Mouse (Mus musculus) neural tube, embryonic 14.5 days (tissue): ENCODE measurements at regions not wholly inside any gene's neighbourhood (a gene's known extent, or its start where the extent isn't known, plus 50 kb on each side); places are given as distances from the start of the nearest gene placed in this dataset.
A peak's percentile ranks its signal among the peaks of the same experiment; 100 is the strongest.

ENCODE experiments used
- ATAC-seq: fragments of 200-750 bp; cut with Nextera tagmentation; 2 replicates; pipeline ENCODE4 v1.8.0; 2017; ENCODE audit warnings: low read depth, mild to moderate bottlenecking, moderate TSS enrichment, moderate library complexity
- H3K27ac ChIP-seq: fragments of 300-500 bp; sonication (generic); 2 replicates; pipeline ENCODE4 v1.5.1; 2014; ENCODE audit warnings: low read depth, mild to moderate bottlenecking, control low read depth, low read length, moderate library complexity, mixed read lengths
- H3K27me3 ChIP-seq: fragments of 300-500 bp; sonication (generic); 2 replicates; pipeline ENCODE4 v1.6.1; 2014; ENCODE audit warnings: low read length; ENCODE audit not compliant: control insufficient read depth, insufficient read depth
- H3K36me3 ChIP-seq: fragments of 300-500 bp; sonication (generic); 2 replicates; pipeline ENCODE4 v1.6.1; 2014; ENCODE audit warnings: low read length, mixed read lengths; ENCODE audit not compliant: control insufficient read depth, insufficient read depth
- H3K4me1 ChIP-seq: fragments of 300-500 bp; sonication (generic); 2 replicates; pipeline ENCODE4 v1.6.1; 2014; ENCODE audit warnings: low read length; ENCODE audit not compliant: control insufficient read depth, insufficient read depth
- H3K4me2 ChIP-seq: fragments of 300-500 bp; sonication (generic); 2 replicates; pipeline ENCODE4 v1.6.1; 2014; ENCODE audit warnings: mild to moderate bottlenecking, low read depth, low read length, control low read depth
- H3K4me3 ChIP-seq: fragments of 300-500 bp; sonication (generic); 2 replicates; pipeline ENCODE4 v1.5.1; 2014; ENCODE audit warnings: low read depth, low read length, control low read depth, mixed read lengths
- H3K9ac ChIP-seq: fragments of 300-500 bp; sonication (generic); replicated peaks from 2 replicates; pipeline ENCODE4 v1.6.1; 2014; ENCODE audit warnings: low read depth, mild to moderate bottlenecking, control low read depth, low read length, mixed read lengths
- H3K9me3 ChIP-seq: fragments of 300-500 bp; sonication (generic); 2 replicates; pipeline ENCODE4 v1.6.1; 2016; ENCODE audit warnings: low read length; ENCODE audit not compliant: control insufficient read depth
- WGBS: fragments of 180-500 bp; shearing (Covaris S2); extraction: QIAGEN DNeasy Blood & Tissue Kit; methylation state at CpG from one replicate; pipeline ENCODE4 v1.1.7; 2014; 5-methylcytosine and 5-hydroxymethylcytosine counted together

DNA sequence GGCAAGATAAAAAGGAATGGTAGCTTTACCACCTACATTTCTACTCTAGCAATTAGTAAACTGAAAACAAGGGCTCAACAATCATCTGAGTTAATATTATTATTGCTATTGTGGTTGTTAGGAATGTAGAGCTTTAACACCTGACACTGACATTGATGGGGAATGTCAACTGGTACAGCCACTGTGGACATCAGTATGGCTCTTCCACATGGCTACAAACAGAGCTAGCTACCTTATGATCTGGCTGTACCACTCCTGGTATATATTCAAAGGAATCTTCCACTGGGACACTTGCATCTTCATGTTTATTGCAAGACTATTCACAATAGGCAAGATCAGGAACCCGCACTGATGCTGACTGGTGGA, 119.8 kb downstream of the Sox4 start:
- H3K4me1 ChIP-seq: 0 out of 2 replicates have a peak, but pooled peaks cover 9% of the 10 kb centered on the region
- H3K9ac ChIP-seq: no peak overlapping the region
- H3K4me3 ChIP-seq: no peak overlapping the region
- H3K27me3 ChIP-seq: no peaks in the 10 kb centered on the region
- no peaks in the 10 kb centered on the region for H3K9me3 ChIP-seq
- no peaks in the 10 kb centered on the region for H3K36me3 ChIP-seq
- ATAC-seq: no peak
- H3K27ac ChIP-seq: no peak overlapping the region
- H3K4me2 ChIP-seq: no peak overlapping the region
- WGBS: 86% methylated on average over 1 of the region's 1 CpGs

DNA sequence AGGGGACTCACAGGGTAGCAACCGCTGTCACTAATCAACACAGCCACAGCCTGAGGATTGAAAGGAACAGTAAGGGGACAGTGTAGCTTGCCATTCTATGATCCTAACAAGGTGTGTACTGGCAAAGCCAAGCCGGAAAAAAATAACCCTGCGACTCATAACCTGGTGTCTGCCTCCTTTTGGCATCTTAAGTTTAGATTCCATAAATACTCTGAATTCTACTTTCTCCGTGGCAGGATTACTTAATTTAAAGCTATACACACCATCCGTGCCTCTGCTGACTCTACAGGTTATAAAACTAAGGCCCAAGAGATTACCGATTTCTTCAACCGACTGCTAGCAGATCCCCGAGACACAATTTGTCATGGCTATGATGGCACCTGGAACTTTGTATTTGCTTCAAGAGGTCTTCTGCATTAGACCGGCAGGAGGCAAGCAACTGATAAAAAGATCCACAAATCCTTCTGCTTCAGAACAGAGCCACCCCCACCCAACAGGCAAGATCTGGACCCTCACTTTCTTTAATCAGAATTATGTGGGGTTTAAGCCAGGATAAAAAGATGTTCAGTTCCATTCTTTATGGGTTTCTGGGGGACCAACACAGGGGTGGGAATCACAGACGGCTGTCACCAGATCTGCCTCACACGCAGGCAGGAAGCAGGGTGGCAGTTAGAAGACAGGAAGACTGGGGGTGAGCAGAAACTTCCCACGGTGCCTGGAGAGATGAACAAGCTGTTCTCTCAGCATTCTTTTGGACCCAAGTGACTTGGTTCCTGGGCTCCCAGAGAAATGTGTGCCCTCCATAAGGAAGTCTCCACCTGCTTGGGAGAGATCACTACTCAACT, 120.4 kb downstream of the Sox4 start:
- Histone ChIP-seq H3K27ac (no peak overlapping the region), H3K9ac (no peak overlapping the region), H3K9me3 (no peaks in the 10 kb centered on the region), H3K4me1 (0 out of 2 replicates have a peak, but pooled peaks cover 9% of the 10 kb centered on the region), H3K36me3 (no peaks in the 10 kb centered on the region), H3K4me3 (no peak overlapping the region), H3K27me3 (no peaks in the 10 kb centered on the region), H3K4me2 (no peak overlapping the region)
- no peak for ATAC-seq
- 57% methylated on average over 12 of the region's 12 CpGs for WGBS

DNA sequence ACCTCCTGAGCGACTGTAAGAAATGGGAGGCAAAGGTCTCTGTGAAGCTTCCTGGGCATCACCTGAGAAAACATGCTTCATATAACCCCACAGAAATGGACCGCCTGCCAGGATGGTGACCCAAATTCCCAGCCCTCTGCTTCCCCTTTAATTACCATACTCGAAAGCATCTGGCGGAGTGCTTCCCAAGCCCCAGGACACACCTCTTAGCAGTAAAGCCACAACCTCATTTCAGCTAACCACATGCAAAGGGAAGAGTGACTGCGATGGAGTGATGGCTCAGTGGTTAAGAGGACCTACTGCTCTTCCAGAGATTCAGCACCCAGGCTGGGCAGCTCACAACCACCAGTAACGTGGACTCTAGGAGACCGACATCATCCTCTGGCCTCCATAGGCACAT, 127.2 kb downstream of the Sox4 start:
- Histone ChIP-seq H3K27ac (no peak overlapping the region), H3K4me1 (no peaks in the 10 kb centered on the region), H3K4me2 (no peak overlapping the region), H3K9ac (no peak overlapping the region), H3K36me3 (no peaks in the 10 kb centered on the region), H3K9me3 (no peaks in the 10 kb centered on the region), H3K4me3 (no peak overlapping the region), H3K27me3 (no peaks in the 10 kb centered on the region)
- WGBS: 88% methylated on average over 7 of the region's 7 CpGs
- no peak for ATAC-seq

DNA sequence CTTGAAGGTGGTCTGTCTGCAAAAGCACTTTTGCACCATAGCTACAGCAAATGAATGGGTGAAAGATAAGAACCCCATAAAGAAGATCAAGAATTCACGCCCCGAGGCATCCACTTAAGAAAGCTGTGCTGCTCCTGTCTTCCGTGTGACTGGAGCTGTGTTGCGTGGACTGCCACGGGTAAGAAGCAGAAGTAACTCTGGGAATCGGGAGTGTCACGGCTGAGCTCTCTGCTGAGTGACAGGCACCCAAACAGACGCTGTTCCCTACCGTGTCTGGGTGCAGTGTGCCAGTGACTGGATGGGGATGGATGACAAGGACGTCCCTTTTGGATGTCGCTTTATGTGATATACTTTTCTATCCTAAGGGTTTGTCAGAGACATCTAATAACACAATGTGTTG, 129.5 kb downstream of the Sox4 start:
- peak; percentile 68 for ATAC-seq
- H3K9me3 ChIP-seq: no peaks in the 10 kb centered on the region
- no peak overlapping the region for H3K4me3 ChIP-seq
- H3K27ac ChIP-seq: no peak overlapping the region
- WGBS: 60% methylated on average over 11 of the region's 11 CpGs
- H3K9ac ChIP-seq: no peak overlapping the region
- no peak overlapping the region for H3K4me2 ChIP-seq
- H3K27me3 ChIP-seq: no peaks in the 10 kb centered on the region
- H3K36me3 ChIP-seq: no peaks in the 10 kb centered on the region
- no peaks in the 10 kb centered on the region for H3K4me1 ChIP-seq

DNA sequence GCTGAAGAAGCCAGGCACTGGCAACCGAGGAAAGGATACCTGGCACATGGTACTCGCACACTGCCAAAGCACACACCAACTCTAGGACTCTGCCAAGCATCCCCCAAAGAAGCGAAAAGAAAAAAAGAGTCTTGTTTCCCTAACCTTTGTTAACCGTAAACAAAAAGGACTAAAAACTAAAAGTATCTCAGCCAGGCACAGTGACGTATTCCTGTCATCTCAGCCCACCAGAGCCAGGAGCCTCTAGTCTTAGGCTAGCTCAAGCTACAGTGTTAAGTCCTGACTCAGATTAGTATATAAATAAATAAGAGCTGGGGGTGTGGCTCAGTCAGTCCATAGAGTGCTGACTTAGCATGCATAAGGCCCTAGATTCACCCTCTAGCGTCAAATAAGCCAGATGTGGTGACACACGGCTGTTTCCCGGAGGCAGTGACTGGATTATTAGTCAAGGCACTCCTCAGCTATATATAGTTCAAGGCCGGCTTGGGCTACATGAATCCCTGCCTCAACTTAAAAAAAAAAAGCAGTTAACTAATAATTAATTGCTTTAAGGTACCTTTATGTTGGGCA, 130.1 kb downstream of the Sox4 start:
- Histone ChIP-seq H3K4me1 (no peaks in the 10 kb centered on the region), H3K4me3 (no peak overlapping the region)
- no peak for ATAC-seq

DNA sequence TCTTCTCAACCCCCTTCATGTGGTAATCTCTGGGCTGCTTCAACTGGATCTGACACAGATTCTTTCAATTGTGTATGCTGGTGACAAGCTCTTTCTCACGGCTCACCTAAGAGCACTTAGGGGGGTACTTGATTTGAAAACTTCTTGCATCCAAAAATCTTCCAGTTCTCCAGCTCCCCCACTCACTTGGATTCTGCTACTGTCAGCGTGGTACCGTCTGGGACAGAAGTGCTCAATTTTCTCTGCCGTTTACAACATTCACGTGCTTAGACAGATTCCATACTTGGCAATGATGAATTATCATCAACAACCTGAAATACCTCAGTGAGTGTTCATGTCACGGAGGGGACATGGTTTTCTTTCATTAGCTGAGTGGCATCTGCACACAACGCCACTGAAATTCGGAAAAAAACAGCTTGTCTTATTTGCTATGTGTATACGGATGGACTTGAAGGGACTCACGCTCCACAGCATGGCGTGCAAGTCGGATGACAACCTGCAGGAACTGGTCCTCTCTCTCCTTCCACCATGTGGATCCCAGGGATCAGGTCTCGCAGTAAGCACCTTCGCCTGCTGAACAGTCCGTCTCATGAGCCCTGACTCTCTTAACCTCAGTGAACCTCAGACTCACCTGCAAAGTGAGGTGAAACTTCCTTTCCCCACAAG, 132.5 kb downstream of the Sox4 start:
- Histone ChIP-seq H3K36me3 (no peaks in the 10 kb centered on the region), H3K4me1 (no peaks in the 10 kb centered on the region), H3K4me3 (no peak overlapping the region), H3K9me3 (no peaks in the 10 kb centered on the region), H3K9ac (no peak overlapping the region), H3K27me3 (no peaks in the 10 kb centered on the region), H3K4me2 (no peak overlapping the region), H3K27ac (no peak overlapping the region)
- 83% methylated on average over 15 of the region's 15 CpGs for WGBS
- ATAC-seq: no peak

More for the DNA sequence above, 130.1 kb downstream of the Sox4 start:
- Histone ChIP-seq H3K27ac (no peak overlapping the region), H3K36me3 (no peaks in the 10 kb centered on the region), H3K9ac (no peak overlapping the region), H3K9me3 (no peaks in the 10 kb centered on the region), H3K4me2 (no peak overlapping the region), H3K27me3 (no peaks in the 10 kb centered on the region)
- WGBS: 78% methylated on average over 9 of the region's 9 CpGs

DNA sequence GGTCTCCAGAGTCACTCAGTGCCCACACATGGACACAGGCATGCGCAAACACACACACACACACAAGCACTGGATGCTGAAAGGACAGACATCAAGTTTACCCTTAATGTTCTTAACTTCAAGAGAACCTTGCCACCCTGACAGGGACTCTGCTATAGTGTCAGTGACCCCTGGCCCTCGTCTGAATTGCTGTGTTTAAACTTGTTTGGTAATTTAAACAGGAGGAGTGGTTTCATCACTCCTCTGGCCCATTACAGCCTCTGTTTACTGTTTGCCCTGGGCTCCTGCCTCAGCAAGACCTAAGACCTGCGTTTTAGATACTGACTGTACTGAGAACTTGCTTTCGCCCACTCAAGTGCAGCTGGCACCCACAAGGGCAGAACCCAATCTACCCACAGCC, 139.4 kb downstream of the Sox4 start:
- Histone ChIP-seq H3K9ac (no peak overlapping the region), H3K4me2 (no peak overlapping the region), H3K9me3 (no peaks in the 10 kb centered on the region), H3K27me3 (no peaks in the 10 kb centered on the region), H3K36me3 (no peaks in the 10 kb centered on the region), H3K4me1 (peaks cover 21% of the 10 kb centered on the region), H3K27ac (no peak overlapping the region), H3K4me3 (no peak overlapping the region)
- no peak for ATAC-seq
- 63% methylated on average over 4 of the region's 4 CpGs for WGBS

DNA sequence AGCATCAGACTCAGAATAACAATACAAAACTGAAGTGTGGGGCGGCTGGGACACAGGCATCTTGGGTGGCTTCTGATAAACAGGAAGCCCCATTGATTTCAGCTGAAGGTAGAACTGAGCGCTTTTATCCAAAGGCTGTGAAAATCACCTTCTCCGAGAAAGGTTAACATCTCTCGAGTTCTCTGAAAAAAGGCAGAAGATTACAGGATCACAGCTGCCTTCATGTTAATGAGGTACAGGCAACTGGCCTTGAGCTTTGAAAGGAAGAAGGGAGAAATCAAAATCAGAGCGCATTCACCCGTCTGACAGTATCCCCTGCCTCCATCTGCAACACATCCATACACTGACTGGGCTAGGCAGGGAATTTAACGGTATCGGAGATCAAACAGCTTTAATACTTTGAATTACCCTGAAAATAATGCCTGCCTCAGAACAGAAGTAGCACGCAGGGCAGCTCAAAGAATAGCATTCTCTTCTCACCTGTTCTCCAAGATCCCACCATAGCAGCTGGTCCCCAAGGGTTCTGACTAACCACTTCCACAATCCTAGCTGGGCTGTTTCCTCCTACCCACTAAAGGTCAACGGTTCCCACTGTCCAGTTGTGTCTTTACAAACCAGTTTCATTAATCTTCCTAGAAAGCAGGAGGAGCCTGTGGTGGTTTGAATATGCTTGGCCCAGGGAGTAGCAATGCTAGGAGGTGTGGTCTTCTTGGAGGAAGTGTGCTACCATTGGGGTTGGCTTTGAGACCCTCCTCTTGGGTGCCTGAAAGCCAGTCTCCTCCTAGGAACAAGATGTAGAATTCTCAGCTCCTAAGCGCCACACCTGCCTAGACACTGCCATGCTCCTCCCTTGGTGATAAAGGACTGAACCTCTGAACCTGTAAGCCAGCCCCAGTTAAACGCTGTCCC, 141.6 kb downstream of the Sox4 start:
- Histone ChIP-seq H3K9ac (no peak overlapping the region), H3K27me3 (no peaks in the 10 kb centered on the region), H3K4me3 (no peak overlapping the region), H3K4me2 (no peak overlapping the region; the same call in 1 of the 2 replicates), H3K9me3 (no peaks in the 10 kb centered on the region), H3K4me1 (peaks cover 21% of the 10 kb centered on the region), H3K27ac (peak overlapping the region; percentile 55; the same call in 1 of the 2 replicates), H3K36me3 (no peaks in the 10 kb centered on the region)
- WGBS: 23% methylated on average over 12 of the region's 12 CpGs
- no peak for ATAC-seq
